Mouse (Mus musculus): Measurements from ENCODE around the gene Fam162b.

The Fam162b gene

GRCm38 (mm10) chr10:51590139-51590574 is at the start of gene Fam162b:
Fam162b (minus strand) TSS chr10:51590517.
- CTCF ChIA-PET = no interaction called here

GRCm38 (mm10) chr10:51631411-51632136 is 41.3 kb upstream of the Fam162b start, which contains the start of gene Gprc6a:
Gprc6a (minus strand) TSS chr10:51631461.
- CTCF ChIA-PET = no interaction called here

GRCm38 (mm10) chr10:51621193-51621592 is 30.9 kb upstream of the Fam162b start:
- CTCF ChIA-PET = no interaction called here

GRCm38 (mm10) chr10:51620126-51620525 is 29.8 kb upstream of the Fam162b start:
- CTCF ChIA-PET = no interaction called here

GRCm38 (mm10) chr10:51618538-51618937 is 28.2 kb upstream of the Fam162b start:
- CTCF ChIA-PET = no interaction called here

GRCm38 (mm10) chr10:51614826-51615590 is 24.7 kb upstream of the Fam162b start:
- CTCF ChIA-PET = no interaction called here

GRCm38 (mm10) chr10:51613421-51613820 is 23.1 kb upstream of the Fam162b start:
- CTCF ChIA-PET = no interaction called here

GRCm38 (mm10) chr10:51611969-51612682 is 21.8 kb upstream of the Fam162b start:
- CTCF ChIA-PET = no interaction called here

- CTCF ChIA-PET = no interaction called here
These were observed 19.6 kb upstream of the Fam162b start for GRCm38 (mm10) chr10:51609741-51610425.

- CTCF ChIA-PET = no interaction called here
These were observed 6.8 kb upstream of the Fam162b start for GRCm38 (mm10) chr10:51596928-51597635.

- CTCF ChIA-PET = no interaction called here
These were observed 4.9 kb upstream of the Fam162b start for GRCm38 (mm10) chr10:51595001-51595931.

GRCm38 (mm10) chr10:51591574-51591973 is 1.3 kb upstream of the Fam162b start:
- CTCF ChIA-PET = no interaction called here

GRCm38 (mm10) chr10:51584919-51585318 is 5.4 kb downstream of the Fam162b start:
- CTCF ChIA-PET = no interaction called here

- CTCF ChIA-PET = no interaction called here
These were observed 5.9 kb downstream of the Fam162b start for GRCm38 (mm10) chr10:51584378-51584777.

- CTCF ChIA-PET = no interaction called here
These were observed 18.9 kb downstream of the Fam162b start for GRCm38 (mm10) chr10:51571225-51571996.

- CTCF ChIA-PET = no interaction called here
These were observed 34.3 kb downstream of the Fam162b start for GRCm38 (mm10) chr10:51556005-51556404.

GRCm38 (mm10) chr10:51553348-51554123 is 36.8 kb downstream of the Fam162b start:
- CTCF ChIA-PET = interaction anchor here (0.6 to 0.7 kb wide), 2 partner anchors 25 to 110 kb away, joined by 3 to 16 read pairs; no protein-coding TSS in a partner anchor

Measured in spleen, embryonic (tissue).